Mouse (Mus musculus) E14TG2a.4 (cell line): ENCODE results near the gene Col11a2.

Experiments used
- CTCF ChIP-seq: conservative IDR thresholded peaks from 2 replicates; pipeline ENCODE4 v1.5.1; 2014; ENCODE audit warnings: low read length
- NANOG ChIP-seq: IDR thresholded peaks from 2 replicates; pipeline ENCODE4 v1.6.1; 2014; ENCODE audit warnings: borderline replicate concordance, low read length, mixed read lengths

- TF ChIP-seq CTCF: no peak
- no peak for TF ChIP-seq NANOG
Measured at GRCm38 (mm10) chr17:34026917-34027655, 12.2 kb upstream of the Col11a2 start.
